Mouse (Mus musculus): ENCODE measurements around the gene Lrp1. TPM values are rescaled to one million over a fixed set of nuclear protein-coding genes. Genes with fewer than 3 reads are reported as not detected.
A peak's percentile ranks its signal among the peaks of the same experiment; 100 is the strongest.
"Not testable (repeated sequence)": the region's sequence is repeated elsewhere in the genome, so short reads cannot be mapped to it uniquely, and the experiment has no call there.

The Lrp1 gene
- total RNA-seq (2015) (85.5 and 104 TPM in 2 replicates), total RNA-seq (2017) (62.4 and 72.2 TPM in 2 replicates)

- 0 out of 2 replicates have a peak, but pooled peaks have one; percentile 1 for ATAC-seq (ENCODE audit: poor library complexity, severe bottlenecking)
Measured at GRCm38 (mm10) chr10:127620406-127621190, at the start of gene Lrp1. TSS of gene Lrp1 (minus strand) at chr10:127621148.

GRCm38 (mm10) chr10:127670185-127670584 lies 49.2 kb upstream of the Lrp1 start:
- ATAC-seq (ENCODE audit: poor library complexity, severe bottlenecking) = no peak

DNA sequence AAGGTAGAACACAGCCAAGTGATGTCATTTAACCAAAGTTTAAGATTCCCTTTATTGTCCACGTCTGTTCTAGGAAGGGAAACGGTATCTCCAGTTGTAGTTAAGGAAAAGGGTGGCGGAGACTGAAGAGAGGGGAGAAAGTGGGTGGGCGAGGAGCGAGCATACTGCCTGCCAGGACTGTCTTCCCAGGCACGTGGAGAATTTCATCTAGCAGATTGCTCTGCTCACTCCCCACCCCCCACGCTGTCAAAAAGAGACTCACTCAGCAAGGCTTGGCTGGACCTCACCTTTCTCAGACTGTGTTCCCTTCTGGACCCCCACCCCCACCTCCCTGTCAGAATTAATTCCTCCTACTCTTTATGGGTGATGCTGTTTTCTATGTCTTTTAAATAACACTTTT lies 48.2 kb upstream of the Lrp1 start:
- ATAC-seq (ENCODE audit: poor library complexity, severe bottlenecking) = no peak

GRCm38 (mm10) chr10:127668093-127669050 lies 47.4 kb upstream of the Lrp1 start, which contains the start of gene Nab2:
TSS of gene Nab2 (minus strand) at chr10:127668568.
- ATAC-seq (ENCODE audit: poor library complexity, severe bottlenecking) = peak; percentile 55

- ATAC-seq (ENCODE audit: poor library complexity, severe bottlenecking) = peak; percentile 57
Measured at GRCm38 (mm10) chr10:127667269-127668092, 46.5 kb upstream of the Lrp1 start.

DNA sequence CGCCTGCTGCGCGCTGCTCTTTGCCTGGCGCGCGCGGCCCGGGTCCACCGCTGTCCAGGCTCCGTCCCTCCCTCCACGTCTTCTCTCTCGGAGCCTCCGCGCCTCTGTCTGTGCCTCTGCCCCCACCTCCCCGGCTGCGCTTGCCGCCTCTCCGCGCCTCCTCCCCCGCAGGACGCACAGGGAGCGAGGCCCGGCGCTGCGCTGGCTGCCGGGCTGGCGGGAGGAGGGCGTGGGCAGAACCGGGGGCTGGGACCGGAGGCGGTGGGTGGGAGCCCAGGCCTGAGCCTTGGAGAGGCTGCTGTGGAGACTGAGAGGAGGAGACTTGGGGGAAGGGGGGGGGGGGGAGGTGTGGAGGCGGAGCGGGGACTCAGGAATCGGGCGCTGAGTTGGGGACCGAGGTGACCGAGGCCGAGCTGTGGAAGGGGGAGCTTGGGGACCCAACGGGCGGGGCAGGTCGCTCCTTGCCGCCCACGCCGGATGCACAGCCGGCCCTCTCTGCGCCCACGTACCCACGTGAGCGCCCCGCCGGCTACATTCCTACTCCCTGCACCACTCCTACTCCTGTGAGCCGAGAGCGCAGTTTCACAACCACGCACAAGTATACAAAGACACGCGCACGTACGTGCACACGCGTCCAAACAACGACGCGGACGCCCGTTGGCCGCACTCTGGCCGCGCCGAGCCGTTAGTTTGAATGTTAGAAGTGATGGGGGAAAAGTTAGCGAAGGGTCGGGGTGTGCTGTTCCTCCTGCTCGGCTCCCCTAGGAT lies 45.7 kb upstream of the Lrp1 start, which contains the start of gene Nemp1:
Gene Nemp1 (plus strand): TSS at position 401 of the 768 bp plus-strand sequence.
- peak; percentile 33 for ATAC-seq (ENCODE audit: poor library complexity, severe bottlenecking)

DNA sequence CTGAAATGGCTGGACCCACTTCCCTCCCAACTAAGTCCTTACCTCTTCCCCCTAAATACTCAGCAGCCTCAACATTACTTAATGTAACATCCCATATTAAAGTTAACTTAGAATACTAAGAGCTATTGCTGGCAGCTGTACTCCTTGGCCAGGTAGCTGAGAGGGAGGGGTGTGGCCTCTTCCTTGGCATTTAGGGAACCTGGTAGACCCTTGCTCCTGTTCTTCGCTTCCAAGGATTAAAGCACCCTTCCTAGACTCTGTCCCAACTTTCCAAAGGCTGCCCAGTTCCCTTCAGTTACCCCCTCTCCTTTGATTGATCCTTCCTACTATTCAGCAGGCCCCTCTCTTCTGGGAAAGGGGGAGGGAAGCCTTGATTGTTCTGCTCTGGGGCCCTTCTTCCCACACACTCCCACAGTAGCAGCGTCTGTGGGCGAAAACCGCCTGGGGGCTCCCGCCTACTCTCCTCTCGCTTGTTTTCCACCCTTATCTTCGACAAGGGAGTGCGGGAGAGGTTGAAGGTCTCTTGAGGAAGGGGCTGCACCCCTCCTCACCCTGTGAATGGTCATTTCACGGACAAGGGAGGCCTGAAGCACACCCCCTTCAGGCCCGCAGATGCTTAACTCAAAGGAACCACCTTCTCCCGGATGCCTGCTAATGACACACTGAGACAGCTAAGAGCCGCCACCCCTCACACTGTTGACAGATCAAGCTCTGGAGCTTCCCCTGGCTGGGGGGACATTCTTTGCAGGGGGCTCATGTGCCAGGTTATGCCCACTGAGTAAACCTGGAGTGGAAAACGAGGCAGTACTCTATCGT lies 44.6 kb upstream of the Lrp1 start:
- ATAC-seq (ENCODE audit: poor library complexity, severe bottlenecking) = no peak

DNA sequence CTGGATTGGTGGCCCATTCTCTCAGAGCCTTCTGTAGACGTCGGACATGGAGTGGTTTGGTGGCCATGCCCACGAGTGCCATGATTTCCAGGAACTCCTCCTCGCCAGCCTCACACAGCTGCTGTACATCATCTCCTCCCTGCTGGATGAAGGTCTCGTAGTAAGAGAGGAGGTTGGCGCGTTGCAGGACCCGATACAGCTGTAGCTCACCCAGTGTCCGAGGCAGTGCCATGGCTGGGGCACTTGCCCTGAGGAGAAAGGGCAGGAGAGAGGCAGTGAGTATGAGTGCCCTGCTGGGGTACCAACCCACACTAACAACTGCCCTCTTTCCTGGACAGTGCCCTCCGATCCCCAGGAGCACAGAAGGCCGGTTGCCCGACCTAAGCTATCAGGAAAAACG lies 43.9 kb upstream of the Lrp1 start:
- ATAC-seq (ENCODE audit: poor library complexity, severe bottlenecking) = no peak

GRCm38 (mm10) chr10:127664166-127664565 lies 43.2 kb upstream of the Lrp1 start:
- ATAC-seq (ENCODE audit: poor library complexity, severe bottlenecking) = no peak

DNA sequence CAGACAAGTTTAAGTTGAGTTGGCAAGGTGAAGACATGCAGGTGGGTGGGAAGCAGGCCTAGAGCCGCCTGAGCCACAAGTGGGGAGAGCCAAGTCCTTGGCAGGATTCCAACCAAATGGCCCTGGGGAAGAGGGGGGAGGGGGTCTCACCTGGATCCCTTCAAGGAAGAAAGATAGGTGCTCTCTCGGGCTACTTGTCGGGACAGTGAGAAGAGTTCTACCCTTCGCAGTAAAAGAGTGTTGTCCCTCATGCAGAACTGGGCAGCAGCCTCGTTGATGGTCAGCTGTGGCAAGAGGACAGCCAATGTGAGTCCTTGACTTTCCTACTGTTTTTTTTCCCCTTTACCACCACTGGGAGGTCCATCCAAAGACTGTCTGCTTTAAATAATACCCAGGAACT lies 42.6 kb upstream of the Lrp1 start:
- ATAC-seq (ENCODE audit: poor library complexity, severe bottlenecking) = no peak

DNA sequence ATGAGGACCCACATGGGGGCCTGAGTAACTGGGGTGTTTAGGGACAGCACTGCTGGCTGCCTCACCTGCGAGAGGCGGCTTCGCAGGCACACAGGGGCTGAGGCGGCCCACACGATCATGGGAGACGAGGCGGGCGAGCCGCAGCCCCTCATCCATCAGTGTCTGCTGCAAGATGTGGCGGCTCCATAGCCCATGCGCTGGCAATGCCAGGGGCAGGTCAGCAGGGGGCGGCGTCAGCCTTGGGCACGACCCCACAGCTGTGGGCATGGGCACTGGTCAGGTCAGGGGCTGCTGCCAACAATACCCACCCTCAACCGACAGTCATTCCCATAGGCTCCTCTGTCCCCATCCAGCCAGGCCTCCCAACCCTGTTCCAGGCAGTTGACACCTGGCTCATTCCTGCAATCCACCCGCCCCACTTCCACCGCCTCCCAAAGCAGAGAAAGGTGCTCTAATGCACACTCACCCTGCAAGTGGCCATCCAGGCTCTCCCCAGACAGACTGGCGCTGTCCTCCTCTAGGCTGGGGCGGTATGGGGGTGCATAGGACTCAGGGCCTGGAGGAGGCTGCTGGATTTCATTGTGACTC lies 41.8 kb upstream of the Lrp1 start:
- ATAC-seq (ENCODE audit: poor library complexity, severe bottlenecking) = no peak

DNA sequence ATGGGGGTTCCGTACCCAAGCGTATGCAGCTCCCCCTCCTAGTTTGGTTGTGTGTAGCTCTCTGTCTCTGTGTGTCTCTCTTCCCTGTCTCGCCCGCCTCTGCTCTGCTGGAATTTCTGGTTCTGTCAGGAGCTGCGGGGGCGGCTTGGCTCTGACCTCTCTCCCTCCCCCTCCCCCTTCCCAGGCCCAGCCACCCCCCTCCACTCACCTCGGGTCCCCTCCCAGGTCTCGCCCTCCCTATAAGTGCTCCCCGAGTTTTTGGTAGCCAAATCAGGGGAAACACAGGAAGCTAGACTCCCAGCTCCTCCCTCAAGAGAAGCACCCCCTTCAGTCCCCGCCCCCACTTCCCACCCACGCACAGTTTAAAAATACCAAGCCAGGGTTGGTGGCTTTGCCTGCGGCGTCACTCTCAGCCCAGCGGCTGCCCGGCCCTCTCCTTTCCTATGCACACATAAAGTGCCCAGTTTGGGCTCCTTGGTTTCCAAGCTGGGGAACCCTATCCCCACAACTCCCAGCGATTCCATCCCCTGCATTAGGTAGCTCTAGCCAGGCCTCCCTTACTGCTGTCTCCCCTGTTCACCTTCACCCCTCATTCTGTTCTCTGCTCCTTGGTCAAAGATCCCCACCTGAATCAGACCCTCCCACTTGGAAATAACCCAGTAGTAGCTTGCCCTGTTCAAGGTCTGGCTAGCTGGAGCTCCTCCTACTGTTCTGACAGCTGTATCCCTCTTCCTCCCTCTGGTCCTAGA lies 41.1 kb upstream of the Lrp1 start:
- peak; percentile 24 for ATAC-seq (ENCODE audit: poor library complexity, severe bottlenecking)

GRCm38 (mm10) chr10:127661291-127661914 lies 40.5 kb upstream of the Lrp1 start:
- ATAC-seq (ENCODE audit: poor library complexity, severe bottlenecking) = no peak

DNA sequence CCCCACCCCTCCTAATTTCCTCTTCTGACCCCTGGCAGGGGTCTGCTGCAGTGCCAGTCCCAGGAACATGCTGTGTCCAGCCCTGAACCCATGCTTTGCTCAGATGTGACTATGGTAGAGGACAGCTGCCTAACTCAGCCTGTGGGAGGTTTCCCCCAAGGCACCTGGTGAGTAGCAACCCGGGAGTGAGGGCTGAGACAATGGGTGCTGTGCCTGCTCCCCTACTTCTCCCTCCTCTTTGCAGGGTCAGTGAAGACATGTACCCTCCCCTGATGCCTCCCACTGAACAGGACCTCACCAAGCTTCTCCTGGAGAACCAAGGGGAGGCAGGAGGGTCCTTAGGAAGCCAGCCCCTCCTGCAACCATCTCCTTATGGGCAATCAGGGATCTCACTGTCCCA lies 38.6 kb upstream of the Lrp1 start:
- ATAC-seq (ENCODE audit: poor library complexity, severe bottlenecking) = no peak

- ATAC-seq (ENCODE audit: poor library complexity, severe bottlenecking) = no peak
Measured at GRCm38 (mm10) chr10:127658076-127658475, 37.1 kb upstream of the Lrp1 start.

DNA sequence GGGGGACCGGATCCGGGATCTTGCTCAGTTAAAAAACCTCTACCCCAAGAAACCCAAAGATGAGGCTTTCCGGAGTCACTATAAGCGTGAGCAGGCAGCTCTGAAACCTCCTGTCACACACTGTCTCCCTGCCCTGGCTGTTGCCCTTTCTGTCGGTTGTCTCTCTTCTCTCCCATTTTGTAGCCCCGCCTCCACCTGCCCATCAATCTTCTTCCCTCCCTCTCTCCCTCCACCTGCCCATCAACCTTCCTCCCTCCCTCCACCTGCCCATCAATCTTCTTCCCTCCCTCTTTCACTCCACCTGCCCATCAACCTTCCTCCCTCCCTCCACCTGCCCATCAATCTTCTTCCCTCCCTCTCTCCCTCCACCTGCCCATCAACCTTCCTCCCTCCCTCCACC lies 36.7 kb upstream of the Lrp1 start:
- not testable (repeated sequence) for ATAC-seq (ENCODE audit: poor library complexity, severe bottlenecking)

- ATAC-seq (ENCODE audit: poor library complexity, severe bottlenecking) = peak; percentile 62
Measured at GRCm38 (mm10) chr10:127654970-127655579, 34.1 kb upstream of the Lrp1 start.

Measured in megakaryocyte, adult 5-6 weeks (primary cell).